Mouse (Mus musculus) frontal cortex, adult 2 months (tissue): ENCODE measurements around the gene Pde6g. TPM values are rescaled to one million over a fixed set of nuclear protein-coding genes. Genes with fewer than 3 reads are reported as not detected.

Experiments used
- DNase-seq, 2 experiments: peaks; one replicate each; pipeline ENCODE4 v3.0.0; 2022; ENCODE audit warnings: low spot score in 1 of 2; ENCODE audit errors: extremely low spot score in 1 of 2
- polyA plus RNA-seq: library from polyadenylated mRNA; depleted of rRNA; stranded (reverse); fragments of >200 nt; gene quantifications from 2 replicates; pipeline ENCODE4 v1.2.3, GENCODE M21; 2012; rRNA removed

Pde6g gene
- polyA plus RNA-seq: 0.82 and 0.84 TPM in 2 replicates

GRCm38 (mm10) chr11:120453306-120453705 is at the start of gene Pde6g:
TSS of gene Pde6g (minus strand) at chr11:120453500.
- DNase-seq: no peak

GRCm38 (mm10) chr11:120501701-120502100 is 48.4 kb upstream of the Pde6g start:
- no peak for DNase-seq

GRCm38 (mm10) chr11:120501018-120501417 is 47.7 kb upstream of the Pde6g start:
- DNase-seq: no peak

- no peak for DNase-seq
These were observed 47.1 kb upstream of the Pde6g start for GRCm38 (mm10) chr11:120500357-120500756.

- no peak for DNase-seq
These were observed 46.6 kb upstream of the Pde6g start for GRCm38 (mm10) chr11:120499894-120500293.

- DNase-seq: no peak
These were observed 45.6 kb upstream of the Pde6g start for GRCm38 (mm10) chr11:120498891-120499290.

GRCm38 (mm10) chr11:120498226-120498625 is 44.9 kb upstream of the Pde6g start:
- DNase-seq: no peak

GRCm38 (mm10) chr11:120497436-120497835 is 44.1 kb upstream of the Pde6g start:
- DNase-seq: no peak

- DNase-seq: no peak
These were observed 40.6 kb upstream of the Pde6g start for GRCm38 (mm10) chr11:120493911-120494310.

GRCm38 (mm10) chr11:120493351-120493750 is 40.1 kb upstream of the Pde6g start:
- no peak for DNase-seq

- no peak for DNase-seq
These were observed 39.5 kb upstream of the Pde6g start for GRCm38 (mm10) chr11:120492878-120493203.

- peak in 1 of 2 experiments; percentile 19 for DNase-seq
These were observed 39.0 kb upstream of the Pde6g start for GRCm38 (mm10) chr11:120492024-120492877.

- peak; percentile 76 to 88 for DNase-seq
These were observed 38.2 kb upstream of the Pde6g start, which contains the start of gene Slc25a10 for GRCm38 (mm10) chr11:120491317-120492023. TSS of gene Slc25a10 (plus strand) at chr11:120491840.

- DNase-seq: no peak
These were observed 37.2 kb upstream of the Pde6g start for GRCm38 (mm10) chr11:120490291-120491046.

GRCm38 (mm10) chr11:120489054-120489761 is 35.9 kb upstream of the Pde6g start:
- DNase-seq: peak in 1 of 2 experiments; percentile 86

GRCm38 (mm10) chr11:120488516-120488915 is 35.2 kb upstream of the Pde6g start:
- DNase-seq: no peak

GRCm38 (mm10) chr11:120485251-120485650 is 32.0 kb upstream of the Pde6g start:
- no peak for DNase-seq

GRCm38 (mm10) chr11:120484265-120484981 is 31.1 kb upstream of the Pde6g start, which contains the start of gene Mrpl12:
TSS of gene Mrpl12 (plus strand) at chr11:120484613.
- peak; percentile 77 to 92 for DNase-seq

- DNase-seq: no peak
These were observed 30.2 kb upstream of the Pde6g start for GRCm38 (mm10) chr11:120483448-120483934.
